Mouse (Mus musculus) forebrain, postnatal 0 days (tissue): ENCODE measurements around the gene Lrrc40. TPM values are rescaled to one million over a fixed set of nuclear protein-coding genes. Genes with fewer than 3 reads are reported as not detected.
"Not testable (repeated sequence)": the region's sequence is repeated elsewhere in the genome, so short reads cannot be mapped to it uniquely, and the experiment has no call there.

ENCODE experiments used
- ATAC-seq: fragments of 200-750 bp; cut with Nextera tagmentation; 2 replicates; pipeline ENCODE4 v1.8.0; 2017; ENCODE audit warnings: mild to moderate bottlenecking, moderate library complexity
- DNase-seq: peaks from one replicate; pipeline ENCODE4 v3.0.0-alpha.2; 2015
- H3K27ac ChIP-seq: fragments of 300-500 bp; sonication (generic); 2 replicates; pipeline ENCODE4 v1.5.1; 2014; ENCODE audit warnings: low read depth, mild to moderate bottlenecking, antibody characterized with exemption, low read length, moderate library complexity, mixed read lengths
- H3K27me3 ChIP-seq: fragments of 300-500 bp; sonication (generic); 2 replicates; pipeline ENCODE4 v1.6.1; 2014; ENCODE audit warnings: mild to moderate bottlenecking, low read length, mixed read lengths; ENCODE audit not compliant: insufficient read depth
- H3K36me3 ChIP-seq: fragments of 300-500 bp; sonication (generic); 2 replicates; pipeline ENCODE4 v1.6.1; 2014; ENCODE audit warnings: mild to moderate bottlenecking, moderate library complexity; ENCODE audit not compliant: insufficient read depth
- H3K4me1 ChIP-seq: fragments of 300-500 bp; sonication (generic); 2 replicates; pipeline ENCODE4 v1.6.1; 2014; ENCODE audit warnings: antibody characterized with exemption; ENCODE audit not compliant: insufficient read depth
- H3K4me2 ChIP-seq: fragments of 300-500 bp; sonication (generic); 2 replicates; pipeline ENCODE4 v1.6.1; 2014; ENCODE audit warnings: low read depth, mild to moderate bottlenecking, moderate library complexity
- H3K4me3 ChIP-seq: fragments of 300-500 bp; sonication (generic); 2 replicates; pipeline ENCODE4 v1.5.1; 2014; ENCODE audit warnings: low read depth, low read length, mixed read lengths
- H3K9ac ChIP-seq: fragments of 300-500 bp; sonication (generic); 2 replicates; pipeline ENCODE4 v1.6.1; 2014; ENCODE audit warnings: mild to moderate bottlenecking
- H3K9me3 ChIP-seq: fragments of 300-500 bp; sonication (generic); 2 replicates; pipeline ENCODE4 v1.6.1; 2016; ENCODE audit warnings: low read length
- CTCF ChIP-seq: sonication (generic); IDR thresholded peaks from 2 replicates; pipeline ENCODE4 v1.5.1; 2016; ENCODE audit warnings: antibody characterized with exemption, control low read depth, low read depth
- WGBS: fragments of 180-500 bp; shearing (Covaris S2); extraction: QIAGEN DNeasy Blood & Tissue Kit; methylation state at CpG from one replicate; pipeline ENCODE4 v1.1.7; 2014; 5-methylcytosine and 5-hydroxymethylcytosine counted together
- polyA plus RNA-seq: library from polyadenylated mRNA; unstranded; fragments of >200 nt; fragmentation: Nextera tagmentation; extraction: Ambion mirVana; gene quantifications from 2 replicates; pipeline ENCODE4 v1.2.1, GENCODE M21; 2015
- total RNA-seq: library from RNA; depleted of rRNA; stranded (reverse); fragments of >200 nt; gene quantifications from 2 replicates; pipeline ENCODE4 v1.2.3, GENCODE M21; 2014; rRNA removed

Lrrc40 gene
- total and polyA plus RNA-seq, 2 experiments from 2014 or later: 63.9 to 65.5 TPM

DNA sequence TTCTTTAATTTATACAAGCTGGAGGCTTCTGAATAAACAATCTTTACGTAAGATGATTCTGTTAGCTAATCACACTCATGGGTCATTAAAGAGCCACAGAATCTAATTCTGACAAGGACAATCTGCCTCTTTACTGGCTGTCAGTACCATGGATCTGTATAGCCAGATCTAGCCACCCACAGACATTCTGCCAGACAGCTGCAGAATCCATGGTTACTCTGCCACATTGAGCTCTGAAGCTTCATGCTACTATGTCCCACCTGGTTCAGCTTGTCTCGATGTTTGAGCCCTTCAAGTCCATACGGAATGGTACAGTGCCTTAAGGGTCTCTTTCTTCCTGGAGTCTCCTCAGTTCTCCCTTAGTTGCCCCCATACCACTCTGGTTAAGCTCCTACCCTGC, 55.1 kb downstream of the Lrrc40 start:
- Histone ChIP-seq H3K4me2 (no peak overlapping the region), H3K9ac (no peak overlapping the region), H3K36me3 (no peaks in the 10 kb centered on the region), H3K27ac (no peak overlapping the region), H3K4me1 (no peaks in the 10 kb centered on the region), H3K4me3 (no peak overlapping the region), H3K9me3 (no peaks in the 10 kb centered on the region), H3K27me3 (no peaks in the 10 kb centered on the region)
- ATAC-seq: 0 out of 2 replicates have a peak, but pooled peaks have one; percentile 8
- no peak for DNase-seq
- 73% methylated on average over 3 of the region's 3 CpGs for whole genome bisulfite sequencing
- no peak for TF ChIP-seq CTCF

DNA sequence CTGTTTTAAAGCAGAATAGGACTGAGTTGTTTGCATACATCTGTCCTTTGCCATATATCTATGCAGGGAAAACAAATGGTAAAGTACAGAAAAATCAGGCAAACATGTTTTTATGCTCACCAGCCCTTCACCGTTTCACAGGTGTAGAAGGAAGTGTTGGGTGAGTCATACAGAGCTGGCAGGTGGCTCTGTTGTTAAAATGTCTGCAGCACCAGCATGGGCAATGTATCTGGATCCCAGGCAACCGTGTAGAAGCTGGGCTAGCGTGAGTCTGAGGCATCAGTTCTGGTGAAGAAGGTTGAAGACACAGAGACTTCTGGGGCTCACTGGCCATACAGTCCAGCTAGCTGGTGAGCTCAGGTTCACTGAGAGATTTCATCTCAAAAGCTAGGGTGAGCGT, 57.5 kb downstream of the Lrrc40 start:
- no peaks in the 10 kb centered on the region for H3K36me3 ChIP-seq
- H3K27ac ChIP-seq: no peak overlapping the region
- no peaks in the 10 kb centered on the region for H3K9me3 ChIP-seq
- H3K9ac ChIP-seq: no peak overlapping the region
- no peak for DNase-seq
- no peak overlapping the region for H3K4me3 ChIP-seq
- WGBS: 82% methylated on average over 4 of the region's 4 CpGs
- no peak for TF ChIP-seq CTCF
- no peaks in the 10 kb centered on the region for H3K4me1 ChIP-seq
- H3K4me2 ChIP-seq: no peak overlapping the region
- H3K27me3 ChIP-seq: no peaks in the 10 kb centered on the region
- peak; percentile 32 for ATAC-seq

DNA sequence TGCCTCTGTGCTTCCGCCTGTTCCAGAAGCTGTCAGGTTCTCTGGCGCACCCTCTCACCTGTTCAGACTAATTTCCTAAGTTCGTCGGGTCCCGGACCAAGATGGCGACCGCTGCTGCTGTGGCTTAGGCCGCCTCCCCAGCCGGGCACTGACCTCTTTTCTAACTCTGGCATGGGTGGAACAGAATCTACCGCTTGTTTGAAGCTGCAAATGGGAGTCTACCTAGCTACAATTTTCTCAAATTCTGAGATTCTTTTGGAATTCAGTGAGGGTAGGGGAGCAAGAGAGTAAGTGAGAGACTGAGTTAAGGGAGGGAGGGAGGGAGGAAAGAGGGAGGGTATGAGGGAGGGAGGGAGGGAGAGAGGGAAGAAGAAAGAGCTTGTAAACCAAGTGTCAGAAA, 65.6 kb downstream of the Lrrc40 start:
- DNase-seq, H3K9ac ChIP-seq, H3K27ac ChIP-seq, H3K4me3 ChIP-seq, H3K4me2 ChIP-seq, ATAC-seq, H3K36me3 ChIP-seq, H3K9me3 ChIP-seq, H3K27me3 ChIP-seq, H3K4me1 ChIP-seq: not testable (repeated sequence)
- WGBS: 93% methylated on average over 8 of the region's 10 CpGs

DNA sequence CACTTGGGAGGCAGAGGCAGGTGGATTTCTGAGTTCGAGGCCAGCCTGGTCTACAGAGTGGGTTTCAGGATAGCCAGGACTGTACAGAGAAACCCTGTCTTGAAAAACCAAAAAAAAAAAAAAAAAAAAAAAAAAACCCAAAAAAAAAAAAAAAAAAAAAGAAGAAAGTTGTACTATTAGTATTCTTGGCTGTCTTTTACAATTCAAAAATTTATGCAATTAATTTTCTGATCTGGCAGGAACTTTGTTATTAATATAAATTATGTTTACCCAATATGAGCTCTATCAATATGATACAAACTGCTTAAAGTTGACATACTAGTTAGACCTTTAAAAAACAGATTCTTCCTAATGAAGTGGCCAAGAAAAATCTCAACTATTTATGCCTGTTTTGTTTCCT, 66.1 kb downstream of the Lrrc40 start:
- not testable (repeated sequence) for H3K9ac ChIP-seq, H3K27me3 ChIP-seq, ATAC-seq, H3K27ac ChIP-seq, H3K4me3 ChIP-seq, H3K4me2 ChIP-seq, H3K4me1 ChIP-seq, H3K36me3 ChIP-seq, DNase-seq, H3K9me3 ChIP-seq
- WGBS: 58% methylated on average over 1 of the region's 1 CpGs

DNA sequence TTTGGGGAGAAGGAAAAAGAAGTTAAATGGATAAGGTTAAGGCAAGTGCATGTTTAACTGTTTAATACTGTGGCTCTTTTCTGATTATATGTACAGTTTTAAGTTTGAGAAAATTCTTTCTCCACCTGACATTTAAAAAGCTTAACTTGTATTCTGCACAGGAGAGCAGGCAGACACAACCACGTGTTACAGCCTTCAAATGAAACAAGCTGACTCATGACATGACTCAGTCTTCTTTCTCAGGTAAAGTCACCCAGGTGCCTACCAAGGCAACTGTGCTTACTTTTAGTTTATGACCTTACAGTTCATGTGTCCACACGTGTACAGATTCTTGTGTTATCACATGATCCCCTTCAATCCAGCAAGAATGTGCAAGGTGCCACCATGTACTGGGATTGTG, 67.0 kb downstream of the Lrrc40 start:
- 83% methylated on average over 2 of the region's 2 CpGs for WGBS
- H3K36me3 ChIP-seq: peaks cover 9% of the 10 kb centered on the region; the same call in 1 of the 2 replicates
- H3K27ac ChIP-seq: no peak overlapping the region
- no peaks in the 10 kb centered on the region for H3K9me3 ChIP-seq
- H3K4me1 ChIP-seq: no peaks in the 10 kb centered on the region
- H3K9ac ChIP-seq: no peak overlapping the region
- TF ChIP-seq CTCF: no peak
- no peak overlapping the region for H3K4me3 ChIP-seq
- no peak for ATAC-seq
- H3K4me2 ChIP-seq: no peak overlapping the region
- DNase-seq: no peak
- H3K27me3 ChIP-seq: no peaks in the 10 kb centered on the region

DNA sequence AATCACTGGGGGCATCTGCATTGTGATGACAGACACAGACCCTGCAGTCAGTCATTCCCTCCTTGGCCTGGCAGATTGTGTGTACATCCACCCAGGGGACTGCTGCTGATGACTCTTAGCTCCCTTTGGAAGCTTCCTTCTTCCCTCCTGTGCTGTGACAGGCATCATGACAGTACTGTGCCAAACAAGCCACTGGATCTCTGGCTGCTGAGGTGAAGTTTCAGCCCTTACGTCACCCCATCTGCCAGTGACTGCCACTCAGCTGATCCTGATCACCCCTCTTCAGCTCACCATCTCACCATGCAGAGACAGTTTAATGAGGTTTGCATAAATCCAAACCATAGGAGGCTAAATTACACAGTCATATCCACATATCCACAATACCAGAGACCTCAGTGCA, 68.8 kb downstream of the Lrrc40 start:
- Histone ChIP-seq H3K4me3 (no peak overlapping the region), H3K9me3 (no peaks in the 10 kb centered on the region), H3K9ac (no peak overlapping the region), H3K36me3 (peaks cover 9% of the 10 kb centered on the region; the same call in 1 of the 2 replicates), H3K27ac (no peak overlapping the region), H3K4me2 (no peak overlapping the region), H3K27me3 (no peaks in the 10 kb centered on the region), H3K4me1 (no peaks in the 10 kb centered on the region)
- TF ChIP-seq CTCF: no peak
- WGBS: 77% methylated on average over 1 of the region's 1 CpGs
- ATAC-seq (peak; percentile 38; the same call in 1 of the 2 replicates), DNase-seq (no peak)

Other genes starting within 250 kb of the Lrrc40 start
- gene Cth, start 111.6 kb upstream of the Lrrc40 start, total RNA-seq: 2.1 and 3.2 TPM in 2 replicates
- gene Cth, start 111.6 kb upstream of the Lrrc40 start, polyA plus RNA-seq: 1.7 and 2.1 TPM in 2 replicates
- gene Ankrd13c, start 89.4 kb upstream of the Lrrc40 start, total RNA-seq: 31.3 and 39.0 TPM in 2 replicates
- gene Ankrd13c, start 89.4 kb upstream of the Lrrc40 start, polyA plus RNA-seq: 16.4 and 22.0 TPM in 2 replicates
- gene Srsf11, start within 50 bp of the Lrrc40 start, total RNA-seq: 164 and 181 TPM in 2 replicates
- gene Srsf11, start within 50 bp of the Lrrc40 start, polyA plus RNA-seq: 153 and 172 TPM in 2 replicates